Mouse (Mus musculus) lung, postnatal 4 days (tissue): ENCODE measurements around the gene Prcc.

ENCODE experiments used
- DNase-seq, 2 experiments: peaks; one replicate each; pipeline ENCODE4 v3.0.0; 2021

Gene Prcc

DNA sequence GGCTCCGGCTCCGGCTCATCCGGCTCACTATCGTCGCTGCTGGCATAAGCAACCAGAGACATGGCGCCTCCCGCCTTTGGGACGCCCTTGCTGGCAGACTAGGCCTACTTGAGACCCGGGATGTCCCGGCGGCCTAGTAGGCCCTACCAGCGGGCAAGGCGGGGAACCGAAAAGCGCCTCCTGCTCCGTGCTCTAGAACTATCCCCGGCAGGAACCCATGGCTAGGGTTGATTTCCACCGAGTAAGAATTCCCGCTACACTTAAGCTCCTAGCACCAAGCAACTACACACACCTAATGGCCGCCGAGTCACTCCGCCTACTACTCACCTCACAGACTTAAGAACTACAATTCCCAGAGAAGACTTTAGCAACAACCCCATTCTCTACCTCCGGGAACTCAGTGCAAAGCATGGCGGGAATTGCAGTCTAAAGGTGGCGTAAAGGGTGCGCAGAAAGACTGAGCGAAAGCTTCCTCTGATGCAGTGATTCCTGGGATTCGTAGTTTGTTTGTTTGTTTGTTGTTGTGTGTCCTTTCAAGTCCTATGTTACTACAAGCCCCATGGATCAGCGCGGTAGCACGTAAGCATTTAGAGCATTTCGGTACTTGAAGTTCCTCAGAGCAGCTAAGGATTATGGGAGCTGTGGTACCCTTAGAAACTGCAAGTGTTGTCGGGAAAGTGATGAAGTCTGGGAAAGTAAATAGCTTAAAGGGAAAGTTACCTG lies at the start of gene Prcc:
Gene Prcc (minus strand): TSS at position 328 of the 723 bp plus-strand sequence.
- peak; percentile 93 to 96 for DNase-seq

DNA sequence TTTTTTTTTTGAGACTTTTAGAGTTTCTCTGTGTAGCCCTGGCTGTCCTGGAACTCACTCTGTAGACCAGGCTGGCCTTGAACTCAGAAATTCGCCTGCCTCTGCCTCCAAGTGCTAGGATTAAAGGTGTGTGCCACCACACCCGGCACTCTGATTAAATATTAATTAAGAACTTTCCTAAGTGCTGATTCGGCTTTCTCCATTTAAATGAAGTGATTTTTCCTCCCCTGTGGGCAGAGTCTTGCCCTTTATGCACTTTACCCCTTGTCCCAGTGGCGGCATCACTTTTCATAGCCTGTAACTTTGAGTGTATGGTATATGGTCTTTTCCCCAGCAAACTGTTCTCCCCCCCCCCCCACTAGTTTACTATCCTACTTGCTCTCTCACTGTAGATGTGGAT lies 49.8 kb upstream of the Prcc start:
- no peak for DNase-seq

DNA sequence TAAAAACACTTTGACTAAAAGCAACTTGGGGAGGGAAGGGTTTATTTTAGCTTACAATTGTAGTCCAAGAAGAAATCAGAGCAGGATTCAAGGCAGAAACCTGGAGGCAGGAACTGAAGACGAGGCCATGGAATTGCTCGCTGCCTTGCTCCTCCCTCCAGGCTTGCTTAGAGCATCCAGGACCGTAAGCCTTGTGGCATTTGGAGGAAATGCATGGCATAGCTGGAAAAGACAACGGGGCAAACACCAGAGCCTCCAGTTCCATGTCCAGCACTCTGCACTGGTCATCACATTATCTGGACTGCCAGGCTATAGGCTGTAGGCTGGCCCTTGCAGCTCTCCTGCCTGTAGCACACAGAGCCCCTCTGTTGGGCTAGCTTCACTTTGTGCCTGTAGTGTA lies 49.1 kb upstream of the Prcc start:
- no peak for DNase-seq

DNA sequence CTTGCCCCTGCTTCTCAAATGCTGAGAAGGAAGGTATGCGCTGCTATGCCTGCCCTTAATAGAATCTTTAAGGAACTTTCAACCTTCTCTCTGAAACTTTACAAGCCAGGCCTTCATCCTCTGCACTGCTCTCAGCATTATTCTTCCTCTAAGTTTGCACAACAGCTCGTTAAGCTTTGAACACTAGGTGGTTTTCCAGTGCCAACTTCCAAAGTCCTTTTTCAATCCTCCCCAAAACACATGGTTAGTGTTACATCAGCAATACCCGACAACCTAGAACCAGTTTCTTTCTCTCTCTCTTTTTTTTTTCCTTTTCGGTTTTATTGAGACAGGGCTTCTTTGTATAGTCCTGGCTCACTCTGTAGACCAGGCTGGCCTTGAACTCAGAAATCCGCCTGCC lies 48.6 kb upstream of the Prcc start:
- DNase-seq: no peak

DNA sequence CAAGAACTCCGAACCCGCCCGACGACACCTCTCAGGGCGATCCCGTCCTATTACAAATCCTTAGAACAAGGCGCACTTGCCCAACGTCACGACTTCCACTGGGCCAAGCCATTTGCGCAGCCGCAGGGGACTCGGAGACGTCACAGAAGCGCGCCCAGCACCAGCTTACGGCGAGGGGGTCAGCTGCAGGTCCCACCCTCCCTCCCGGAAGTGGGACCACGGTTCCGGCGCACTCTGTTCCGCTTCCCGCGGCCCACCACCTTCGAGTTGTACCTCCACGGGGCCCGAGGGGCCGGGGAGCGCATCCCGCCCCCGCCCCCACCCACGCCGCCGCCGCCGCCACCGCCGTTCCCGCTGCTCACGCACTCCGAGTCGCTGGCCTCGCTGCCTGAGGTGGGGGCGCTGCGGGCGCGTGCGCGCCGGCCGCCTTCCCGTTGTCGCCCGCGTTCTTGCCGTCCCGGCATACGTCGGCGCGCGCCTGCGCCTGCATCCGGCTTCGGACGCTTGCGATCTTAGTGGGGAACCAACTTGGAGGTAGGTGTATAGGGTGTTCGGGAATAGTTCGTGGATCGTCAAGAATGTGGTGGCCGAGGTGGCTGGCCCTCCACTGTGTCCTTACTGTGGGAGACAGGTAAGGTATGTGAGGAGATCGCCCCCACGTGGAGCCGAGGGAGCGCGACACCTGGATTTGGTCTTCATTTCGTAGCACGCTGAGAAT lies 44.8 kb upstream of the Prcc start, which contains the start of the genes Isg20l2 and Rrnad1:
Gene Isg20l2 (plus strand): TSS at position 237 of the 718 bp plus-strand sequence.
Gene Rrnad1 (minus strand): TSS at position 640 of the 718 bp plus-strand sequence.
- DNase-seq: peak; percentile 97 to 98

DNA sequence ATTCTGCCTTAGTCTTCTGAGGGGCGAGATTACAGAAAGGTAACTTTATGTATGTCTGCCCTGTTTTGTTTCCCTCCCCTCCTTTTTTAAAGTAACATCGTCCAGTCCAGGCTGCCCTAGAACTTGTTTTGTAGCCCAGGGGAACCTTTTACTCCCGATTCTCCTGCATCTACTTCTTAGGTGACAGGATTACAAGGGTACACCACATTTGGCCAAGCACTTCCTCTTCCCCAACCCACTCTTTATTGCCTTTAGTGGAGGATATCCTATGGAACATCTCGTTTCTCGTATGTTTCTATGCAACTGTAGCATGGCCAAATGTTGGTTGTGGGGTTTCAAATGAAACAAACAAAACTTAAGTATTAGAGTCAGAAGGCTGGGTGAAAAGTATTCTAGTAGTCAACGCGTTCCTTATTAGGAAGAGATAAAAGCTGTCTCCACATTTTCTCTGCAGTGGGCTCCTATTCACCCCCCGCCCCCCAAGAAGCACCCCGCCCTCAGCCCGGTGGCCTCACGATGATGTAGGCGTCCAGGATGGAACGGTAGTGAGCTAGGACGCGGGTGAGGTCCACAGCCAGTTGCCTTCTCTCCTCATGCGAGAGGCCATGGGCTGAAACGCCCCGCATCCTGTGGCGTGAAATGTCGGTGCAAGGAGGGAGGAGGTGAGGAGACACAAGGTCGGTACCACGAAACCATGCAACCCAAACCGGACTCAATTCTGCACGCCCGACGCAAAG lies 44.1 kb upstream of the Prcc start:
- DNase-seq: no peak

DNA sequence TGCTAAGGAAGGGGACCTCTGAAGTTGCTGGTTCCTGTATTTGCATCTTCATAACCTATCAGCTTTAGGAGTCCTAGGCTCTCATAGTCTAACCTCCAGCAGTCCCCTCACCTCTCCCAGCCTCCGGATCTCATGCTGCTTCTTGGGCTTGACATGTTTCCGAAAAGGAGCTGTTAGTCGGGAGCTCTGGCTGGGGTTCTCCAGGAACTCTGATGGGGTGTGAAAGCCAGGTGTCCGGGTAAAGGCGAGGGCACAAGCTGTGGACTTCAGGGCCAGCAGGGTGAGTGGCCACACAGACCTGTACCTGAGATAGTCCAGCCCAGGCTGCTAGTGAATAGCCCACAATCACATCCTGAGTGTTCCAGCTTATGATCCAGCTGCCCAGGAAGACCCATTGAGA lies 42.0 kb upstream of the Prcc start:
- DNase-seq: no peak

DNA sequence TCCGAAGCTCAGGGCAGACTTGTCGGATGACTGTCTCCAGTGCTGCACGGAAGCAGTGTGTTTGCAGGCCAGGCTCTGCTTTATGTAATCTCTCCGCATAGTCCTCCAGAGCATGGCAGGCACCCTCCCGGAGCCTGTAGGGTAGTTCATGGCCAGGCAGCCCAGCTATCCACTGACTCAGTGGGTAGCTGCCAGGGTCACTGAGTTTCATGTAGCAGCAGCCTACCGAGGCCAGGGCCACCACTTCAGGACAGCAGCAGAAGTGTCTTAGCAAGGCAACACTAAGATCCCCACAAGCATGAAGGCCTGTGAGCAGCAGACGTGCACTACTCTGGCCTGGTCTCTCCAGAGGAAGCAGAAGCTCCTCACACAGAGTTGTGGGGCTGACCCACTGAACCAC lies 39.6 kb upstream of the Prcc start:
- no peak for DNase-seq

DNA sequence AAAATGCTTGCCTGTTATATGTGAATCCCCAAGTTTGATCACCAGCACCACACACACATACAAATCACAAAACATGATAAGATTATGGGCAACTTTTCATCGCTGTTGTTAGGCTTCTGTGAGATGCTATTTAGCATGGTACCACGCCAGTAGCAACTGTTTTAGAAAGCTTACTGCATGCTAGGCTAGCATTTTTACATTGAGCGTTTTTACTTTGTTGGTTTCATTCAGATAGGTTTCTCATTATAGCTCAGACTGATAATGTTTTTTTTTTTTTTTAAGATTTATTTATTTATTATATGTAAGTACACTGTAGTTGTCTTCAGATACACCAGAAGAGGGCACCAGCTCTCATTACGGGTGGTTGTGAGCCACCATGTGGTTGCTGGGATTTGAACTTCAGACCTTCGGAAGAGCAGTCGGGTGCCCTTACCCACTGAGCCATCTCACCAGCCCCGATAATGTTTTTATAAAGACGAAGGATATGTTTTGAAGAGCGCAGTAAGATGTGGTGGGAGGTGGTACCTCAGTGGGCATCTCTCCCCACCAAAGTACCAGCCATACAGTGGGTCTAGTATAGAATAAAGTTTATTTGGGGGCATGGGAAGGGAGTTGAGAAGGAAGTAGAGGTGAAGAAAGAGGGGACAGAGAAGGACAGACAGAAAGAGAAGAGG lies 35.0 kb upstream of the Prcc start:
- DNase-seq: no peak

DNA sequence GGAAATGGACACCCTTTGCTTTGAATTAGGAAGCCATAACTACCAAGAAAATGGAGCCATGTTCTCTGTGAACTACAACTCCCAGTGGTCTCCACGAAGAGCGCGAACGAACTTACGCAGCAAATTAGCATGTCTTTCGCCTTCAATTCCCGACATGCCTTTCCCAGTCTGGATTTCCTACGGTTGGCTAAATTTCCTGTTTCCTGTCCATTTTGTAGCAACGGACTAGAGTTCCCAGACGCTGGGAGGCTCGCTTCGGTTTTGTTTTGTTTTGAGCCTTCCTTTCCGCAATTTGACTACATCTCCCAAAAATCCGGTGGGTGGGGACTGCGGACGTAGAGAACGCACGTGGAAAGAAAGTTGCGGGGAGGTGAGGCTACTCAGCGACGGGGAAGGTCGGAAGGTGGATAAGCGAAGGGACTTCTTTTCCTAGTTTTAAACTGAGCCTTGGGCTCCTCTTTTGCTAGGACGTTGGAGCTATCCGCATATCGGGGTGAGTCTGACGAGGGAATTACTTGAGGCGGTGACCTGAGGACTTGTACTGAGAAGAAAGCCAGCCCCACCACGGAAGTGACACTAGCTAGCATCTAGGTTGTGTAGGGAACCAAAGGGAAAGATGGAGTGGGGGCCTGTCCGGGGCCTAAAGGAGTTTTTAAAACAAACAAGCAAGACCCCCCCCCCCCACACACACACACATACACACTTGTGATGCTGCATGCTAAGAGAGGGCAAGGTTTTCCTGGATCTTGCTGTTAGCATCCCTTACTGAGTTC lies 34.1 kb upstream of the Prcc start, which contains the start of gene Mrpl24:
Gene Mrpl24 (plus strand): TSS at position 171 of the 773 bp plus-strand sequence.
- DNase-seq: peak; percentile 86

DNA sequence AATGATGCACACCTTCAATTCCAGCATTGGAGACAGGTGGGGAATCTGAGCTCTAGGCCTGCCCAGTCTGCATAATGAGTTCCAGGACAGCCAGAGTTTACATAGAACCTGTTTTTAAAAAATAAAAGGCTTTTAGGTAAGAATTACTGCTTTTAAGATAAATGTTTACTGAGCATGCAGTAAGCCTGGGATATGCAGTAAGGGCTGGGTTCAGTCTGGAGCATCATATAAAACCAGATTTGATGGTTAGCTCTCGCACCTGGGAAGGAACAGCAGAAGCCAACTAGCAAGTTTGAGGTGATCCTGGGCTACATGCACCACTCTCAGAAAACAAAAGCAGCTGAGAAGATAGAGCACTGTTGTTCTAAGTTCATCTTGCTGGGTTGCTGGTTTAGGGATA lies 33.1 kb upstream of the Prcc start:
- DNase-seq: no peak

DNA sequence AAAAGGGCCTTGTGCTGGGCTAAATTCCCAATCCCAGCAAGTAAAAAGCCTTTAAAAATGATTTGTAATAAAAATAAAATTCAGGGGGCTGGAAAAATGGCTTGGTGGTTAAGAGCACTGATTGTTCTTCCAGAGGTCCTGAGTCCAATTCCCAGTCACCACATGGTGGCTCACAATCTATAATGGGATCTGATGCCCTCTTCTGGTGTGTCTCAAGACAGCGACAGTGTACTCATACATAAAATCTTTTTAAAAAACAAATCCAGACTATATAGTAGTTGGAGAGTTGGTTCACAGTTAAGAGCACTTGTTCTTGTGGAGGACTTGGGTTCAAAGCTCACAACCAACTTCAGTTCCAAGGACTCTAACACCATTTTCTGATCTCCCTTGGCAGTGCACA lies 31.6 kb upstream of the Prcc start:
- DNase-seq: no peak

DNA sequence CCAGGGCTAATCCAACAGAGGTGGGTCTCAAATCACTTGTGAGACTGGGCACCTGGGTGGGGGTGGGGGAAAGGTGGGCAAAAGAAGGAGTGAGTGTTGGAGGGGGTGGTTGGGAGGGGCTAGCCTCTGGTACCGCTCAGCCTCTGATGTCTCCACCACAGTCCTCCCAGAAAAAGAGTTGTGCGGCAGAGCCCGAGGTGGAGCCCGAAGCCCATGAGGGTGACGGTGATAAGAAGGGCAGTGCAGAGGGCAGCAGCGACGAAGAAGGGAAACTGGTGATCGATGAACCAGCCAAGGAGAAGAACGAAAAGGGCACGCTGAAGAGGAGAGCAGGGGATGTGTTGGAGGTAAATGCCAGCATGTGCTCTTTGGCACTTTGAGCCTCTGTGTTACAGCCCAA lies 28.5 kb upstream of the Prcc start:
- DNase-seq: no peak

DNA sequence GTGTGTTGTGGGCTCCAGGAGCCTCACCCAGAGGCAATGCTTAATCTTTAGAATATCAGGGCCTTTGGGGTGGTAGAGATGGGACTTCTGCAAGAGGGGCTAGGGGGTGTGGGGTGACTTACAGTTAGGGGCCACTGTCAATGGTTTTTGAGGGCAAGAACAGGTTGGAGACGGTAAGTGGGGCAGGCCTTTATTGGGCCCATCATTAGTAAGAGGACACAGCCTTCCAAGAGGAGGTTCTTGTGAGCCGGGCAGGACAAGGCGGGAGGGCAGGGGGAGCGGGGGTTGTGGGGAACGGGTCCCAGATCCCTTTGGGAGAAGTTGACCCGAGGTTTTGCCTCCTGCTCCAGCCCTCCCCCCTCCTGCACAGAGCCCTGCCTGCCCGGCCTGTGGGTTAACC lies 28.1 kb upstream of the Prcc start:
- DNase-seq: no peak

DNA sequence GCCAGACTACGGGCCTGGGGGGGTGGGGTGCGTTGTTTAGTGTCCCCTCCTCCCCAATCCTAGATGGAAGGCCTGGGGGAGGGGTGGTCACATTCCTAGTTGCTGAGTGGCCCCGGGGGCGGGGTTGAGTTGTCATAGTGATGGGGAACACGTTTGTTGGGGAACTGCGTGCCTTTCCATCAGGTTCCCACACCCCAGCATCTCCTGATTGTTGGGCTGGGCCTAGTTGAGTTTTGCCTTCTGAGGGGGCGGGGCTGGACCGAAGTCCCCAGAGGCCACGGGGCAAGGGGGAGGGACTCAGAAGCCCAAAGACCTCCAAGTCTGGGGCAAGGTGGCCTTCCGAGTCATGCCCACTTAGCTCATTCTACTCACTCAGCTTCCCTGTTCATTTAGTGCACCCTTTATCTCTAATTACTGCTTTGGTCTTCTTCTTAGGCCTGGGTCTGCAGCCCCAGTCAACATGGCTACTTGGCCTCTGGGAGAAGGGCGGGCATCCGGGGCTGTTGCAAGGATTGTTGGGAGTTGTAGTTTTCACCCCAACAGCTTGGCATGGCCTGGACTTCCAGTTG lies 25.2 kb upstream of the Prcc start:
- DNase-seq: peak; percentile 91 to 94

DNA sequence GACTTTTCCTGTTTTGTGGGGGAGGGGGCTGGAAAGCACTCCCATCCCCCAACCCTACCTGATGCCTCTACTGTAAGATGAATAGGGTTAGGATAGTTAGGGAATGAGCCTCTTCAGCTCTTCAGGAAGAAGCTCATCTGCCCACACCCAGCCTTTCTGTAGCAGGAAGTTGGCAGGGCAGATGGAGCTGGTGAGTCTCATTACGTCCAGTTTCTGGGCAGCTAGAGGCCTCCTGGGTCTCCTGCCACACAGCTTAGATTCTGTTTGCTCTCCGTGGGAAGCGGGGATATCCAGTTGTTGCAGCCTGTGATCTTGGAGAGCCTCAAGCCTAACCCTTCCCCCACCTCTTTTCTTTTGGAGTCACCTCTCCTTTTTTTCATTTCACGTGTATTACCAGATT lies 24.5 kb upstream of the Prcc start:
- DNase-seq: peak; percentile 28 to 46

DNA sequence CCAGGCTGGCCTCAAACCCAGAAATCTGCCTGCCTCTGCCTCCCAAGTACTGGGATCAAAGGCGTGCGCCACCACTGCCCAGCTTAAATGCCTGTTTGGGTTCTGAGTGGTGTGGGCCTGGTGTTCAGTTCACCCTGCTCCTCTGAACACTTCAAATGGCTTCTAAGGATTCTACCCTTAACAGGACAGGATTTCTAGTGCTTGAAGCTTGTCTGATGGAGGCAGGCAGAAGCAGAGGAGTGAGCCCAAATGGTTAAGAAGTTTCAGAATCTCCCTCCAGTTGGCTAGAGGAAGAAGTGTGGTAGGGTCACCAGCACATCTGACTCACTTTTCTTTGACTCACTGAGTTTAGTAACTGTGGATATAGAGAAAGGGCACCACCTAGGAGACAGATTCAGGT lies 24.0 kb upstream of the Prcc start:
- DNase-seq: no peak

DNA sequence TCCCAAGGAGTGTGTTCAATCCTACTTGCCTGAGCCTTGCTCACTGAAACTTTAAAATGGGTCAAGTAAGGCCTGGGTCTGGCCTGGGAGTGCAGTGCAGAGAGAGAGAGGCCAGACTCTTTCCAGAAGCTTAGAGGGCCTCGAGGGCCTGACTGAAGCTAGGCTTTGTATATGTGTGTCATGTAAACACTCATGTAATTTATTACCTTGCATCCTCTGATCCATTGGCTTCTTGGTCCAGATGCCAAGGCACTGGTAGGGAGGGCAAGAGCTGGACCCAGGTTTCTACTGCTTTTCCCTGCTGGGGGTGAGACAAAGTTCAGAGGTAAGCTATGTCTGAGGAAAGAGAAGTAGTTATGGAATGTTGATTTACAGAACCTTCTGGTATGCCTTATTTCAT lies 22.5 kb upstream of the Prcc start:
- DNase-seq: no peak

DNA sequence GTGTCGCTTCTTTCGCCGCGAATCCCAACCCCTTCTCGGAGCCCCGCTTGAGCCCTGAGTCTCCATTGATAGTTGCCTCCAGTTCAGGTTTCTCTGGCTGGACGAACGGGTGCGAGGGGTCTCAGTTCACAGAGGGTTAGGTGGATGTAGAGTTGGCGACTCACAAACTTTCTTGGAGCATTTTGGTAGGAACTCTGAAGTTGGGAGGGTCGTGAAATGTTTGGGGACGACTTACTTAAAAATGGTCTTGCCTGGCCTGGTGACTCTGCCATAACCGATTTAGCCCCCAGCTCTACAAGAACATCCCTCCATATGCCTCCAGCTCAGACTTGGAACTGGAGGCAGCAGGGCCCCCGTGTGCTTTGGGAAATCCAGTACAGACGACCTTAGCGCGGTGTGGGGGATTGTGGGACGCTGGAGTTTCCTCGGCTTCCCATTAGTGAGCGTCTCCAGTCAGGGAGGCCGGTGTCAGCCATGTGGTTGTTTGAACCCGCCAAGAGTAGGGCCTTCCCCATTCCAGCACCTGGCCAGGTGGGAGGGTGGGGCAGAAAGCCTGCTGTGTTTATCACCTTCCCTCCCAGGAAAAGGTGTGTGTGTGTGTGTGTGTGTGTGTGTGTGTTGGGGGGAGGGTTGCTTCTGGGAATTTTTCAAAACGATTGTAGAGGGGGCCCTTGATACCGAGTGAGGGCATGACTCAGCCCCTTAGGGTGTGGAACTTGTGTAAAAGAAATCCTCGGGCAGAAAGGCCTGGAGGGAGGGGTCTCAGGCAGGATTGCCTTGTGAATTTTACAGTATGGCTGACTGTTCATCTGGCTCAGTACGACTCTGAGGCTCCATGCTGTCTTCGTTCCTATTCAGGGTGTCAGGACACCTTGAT lies 21.8 kb upstream of the Prcc start:
- peak; percentile 64 to 85 for DNase-seq

DNA sequence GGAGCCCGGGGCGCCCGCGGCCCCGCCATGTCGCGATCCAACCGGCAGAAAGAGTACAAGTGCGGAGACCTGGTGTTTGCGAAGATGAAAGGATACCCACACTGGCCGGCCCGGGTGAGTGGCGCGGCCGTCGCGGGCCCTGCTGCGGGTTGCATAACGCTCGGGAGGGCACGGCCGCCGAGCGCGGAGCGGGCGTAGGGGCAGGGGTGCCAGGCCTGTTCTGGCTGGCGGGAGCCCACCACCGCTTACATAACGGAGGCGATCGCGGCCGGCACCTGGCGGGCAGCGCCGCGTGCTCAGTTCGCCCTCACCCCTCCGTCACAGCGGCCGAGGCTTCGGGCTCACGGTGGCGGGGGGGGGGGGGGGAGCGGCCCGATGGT lies 21.2 kb upstream of the Prcc start:
- peak in 1 of 2 experiments; percentile 53 for DNase-seq
